Mouse (Mus musculus) hindbrain, embryonic 11.5 days (tissue): Measurements from ENCODE around the gene Mybpc2. TPM values are rescaled to one million over a fixed set of nuclear protein-coding genes. Genes with fewer than 3 reads are reported as not detected.

Source experiments
- ATAC-seq: fragments of 200-750 bp; cut with Nextera tagmentation; 2 replicates; pipeline ENCODE4 v1.8.0; 2017; ENCODE audit warnings: mild to moderate bottlenecking, moderate TSS enrichment, moderate library complexity; ENCODE audit not compliant: low FRiP score
- DNase-seq: peaks from one replicate; pipeline ENCODE4 v3.0.0-alpha.2; 2015; ENCODE audit warnings: low spot score
- H3K27ac ChIP-seq: fragments of 300-500 bp; sonication (generic); 2 replicates; pipeline ENCODE4 v1.5.1; 2014; ENCODE audit warnings: mild to moderate bottlenecking, low read depth, low read length
- H3K27me3 ChIP-seq: fragments of 300-500 bp; sonication (generic); 2 replicates; pipeline ENCODE4 v1.6.1; 2014; ENCODE audit warnings: mild to moderate bottlenecking, low read length, moderate library complexity, mixed read lengths; ENCODE audit not compliant: control insufficient read depth, insufficient read depth
- H3K36me3 ChIP-seq: fragments of 300-500 bp; sonication (generic); 2 replicates; pipeline ENCODE4 v1.6.1; 2014; ENCODE audit warnings: mild to moderate bottlenecking, low read length, moderate library complexity, mixed read lengths; ENCODE audit not compliant: control insufficient read depth, insufficient read depth
- H3K4me1 ChIP-seq: fragments of 300-500 bp; sonication (generic); replicated peaks from 2 replicates; pipeline ENCODE4 v1.6.1; 2014; ENCODE audit warnings: low read length, mixed read lengths; ENCODE audit not compliant: control insufficient read depth, insufficient read depth
- H3K4me2 ChIP-seq: fragments of 300-500 bp; sonication (generic); replicated peaks from 2 replicates; pipeline ENCODE4 v1.6.1; 2014; ENCODE audit warnings: mild to moderate bottlenecking, low read depth, low read length
- H3K4me3 ChIP-seq: fragments of 300-500 bp; sonication (generic); 2 replicates; pipeline ENCODE4 v1.5.1; 2014; ENCODE audit warnings: low read depth, low read length
- H3K9ac ChIP-seq: fragments of 300-500 bp; sonication (generic); 2 replicates; pipeline ENCODE4 v1.6.1; 2014; ENCODE audit warnings: low read depth, low read length
- H3K9me3 ChIP-seq: fragments of 300-500 bp; sonication (generic); 2 replicates; pipeline ENCODE4 v1.6.1; 2016; ENCODE audit warnings: low read length; ENCODE audit not compliant: control insufficient read depth
- WGBS: fragments of 180-500 bp; shearing (Covaris S2); extraction: QIAGEN DNeasy Blood & Tissue Kit; methylation state at CpG from one replicate; pipeline ENCODE4 v1.1.7; 2014; 5-methylcytosine and 5-hydroxymethylcytosine counted together
- polyA plus RNA-seq: library from polyadenylated mRNA; unstranded; fragments of >200 nt; fragmentation: Nextera tagmentation; extraction: Ambion mirVana; gene quantifications from 2 replicates; pipeline ENCODE4 v1.2.1, GENCODE M21; 2014

Mybpc2 gene
- polyA plus RNA-seq, 1 experiment from 2014 or later, result 0.19 TPM

DNA sequence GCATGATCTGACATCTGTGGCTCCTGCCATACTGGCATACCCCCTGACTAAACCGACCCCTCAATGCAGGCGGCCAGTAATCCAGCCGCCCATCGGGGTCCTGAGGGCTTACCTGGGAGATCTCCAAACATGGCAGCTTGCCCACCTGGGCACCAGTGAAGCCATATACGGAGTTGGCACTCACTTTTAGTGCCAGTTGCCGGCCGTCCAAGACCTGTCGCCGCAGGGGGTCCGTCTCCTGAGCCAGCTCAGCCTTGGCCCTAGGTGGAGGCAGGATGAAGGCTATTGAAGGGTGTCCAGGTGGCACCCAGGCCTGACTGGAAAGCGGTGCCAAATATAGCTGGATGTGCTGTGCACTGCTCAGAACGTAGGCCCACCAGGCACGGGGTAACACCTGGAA, 13.0 kb upstream of the Mybpc2 start:
- H3K9ac ChIP-seq, result no peak overlapping the region
- 94% methylated on average over 13 of the region's 13 CpGs for WGBS

DNA sequence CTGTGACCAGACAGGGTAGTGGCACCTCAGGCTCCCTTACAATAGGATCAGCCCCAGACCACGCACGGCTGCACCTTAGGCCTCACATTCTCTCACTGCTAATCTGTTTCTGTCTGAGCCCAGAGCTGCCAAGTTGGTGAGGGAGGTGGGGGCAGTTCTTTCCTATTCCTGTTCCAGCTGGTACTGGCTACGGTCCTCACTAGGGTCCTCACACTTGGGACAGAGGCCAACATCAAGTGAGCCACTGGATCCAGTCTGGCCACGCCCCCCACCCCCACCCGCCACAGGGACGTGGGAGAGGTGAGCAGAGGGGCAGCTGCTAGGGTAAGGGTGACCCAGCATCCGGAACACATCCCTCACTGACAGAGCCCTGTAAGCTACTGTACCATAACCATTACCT, 12.6 kb upstream of the Mybpc2 start:
- no peak overlapping the region for H3K4me2 ChIP-seq
- H3K27ac ChIP-seq, result no peak overlapping the region
- 91% methylated on average over 7 of the region's 7 CpGs for whole genome bisulfite sequencing
- H3K9me3 ChIP-seq, result no peaks in the 10 kb centered on the region
- H3K9ac ChIP-seq, result no peak overlapping the region
- H3K36me3 ChIP-seq, result peaks cover 10% of the 10 kb centered on the region; the same call in 1 of the 2 replicates
- no peaks in the 10 kb centered on the region for H3K27me3 ChIP-seq
- no peak for DNase-seq
- H3K4me3 ChIP-seq, result no peak overlapping the region
- no peak for ATAC-seq
- no peaks in the 10 kb centered on the region for H3K4me1 ChIP-seq

More for the DNA sequence above, 13.0 kb upstream of the Mybpc2 start:
- no peaks in the 10 kb centered on the region for H3K27me3 ChIP-seq
- no peak overlapping the region for H3K4me2 ChIP-seq
- H3K36me3 ChIP-seq, result peaks cover 10% of the 10 kb centered on the region; the same call in 1 of the 2 replicates
- DNase-seq (no peak), ATAC-seq (no peak)
- H3K4me3 ChIP-seq, result no peak overlapping the region
- no peaks in the 10 kb centered on the region for H3K4me1 ChIP-seq
- H3K27ac ChIP-seq, result no peak overlapping the region
- H3K9me3 ChIP-seq, result no peaks in the 10 kb centered on the region

DNA sequence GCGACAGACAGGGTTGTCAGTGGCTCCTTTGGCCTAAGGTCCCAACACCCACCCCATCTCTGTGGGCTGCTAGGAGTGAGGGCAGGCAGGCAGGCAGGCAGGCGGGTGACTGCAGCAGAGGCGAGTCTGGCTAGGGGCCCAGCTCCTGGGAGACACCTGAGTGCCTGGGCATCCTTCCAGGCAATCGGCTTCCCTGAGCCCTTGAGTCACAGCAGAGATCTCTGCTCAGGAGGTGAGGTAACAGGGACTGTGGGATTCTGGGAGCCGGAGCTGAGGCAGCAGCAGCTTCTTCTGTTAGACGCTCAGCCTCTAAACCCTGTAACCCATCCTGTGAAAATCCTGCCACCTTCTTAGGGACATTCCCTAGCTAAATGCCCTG, 12.1 kb upstream of the Mybpc2 start:
- ATAC-seq (no peak), DNase-seq (no peak)
- H3K9ac ChIP-seq, result no peak overlapping the region
- H3K36me3 ChIP-seq, result peaks cover 10% of the 10 kb centered on the region; the same call in 1 of the 2 replicates
- WGBS, result 94% methylated on average over 6 of the region's 6 CpGs
- no peaks in the 10 kb centered on the region for H3K9me3 ChIP-seq
- H3K4me2 ChIP-seq, result no peak overlapping the region
- no peaks in the 10 kb centered on the region for H3K27me3 ChIP-seq
- no peak overlapping the region for H3K27ac ChIP-seq
- no peaks in the 10 kb centered on the region for H3K4me1 ChIP-seq
- no peak overlapping the region for H3K4me3 ChIP-seq

DNA sequence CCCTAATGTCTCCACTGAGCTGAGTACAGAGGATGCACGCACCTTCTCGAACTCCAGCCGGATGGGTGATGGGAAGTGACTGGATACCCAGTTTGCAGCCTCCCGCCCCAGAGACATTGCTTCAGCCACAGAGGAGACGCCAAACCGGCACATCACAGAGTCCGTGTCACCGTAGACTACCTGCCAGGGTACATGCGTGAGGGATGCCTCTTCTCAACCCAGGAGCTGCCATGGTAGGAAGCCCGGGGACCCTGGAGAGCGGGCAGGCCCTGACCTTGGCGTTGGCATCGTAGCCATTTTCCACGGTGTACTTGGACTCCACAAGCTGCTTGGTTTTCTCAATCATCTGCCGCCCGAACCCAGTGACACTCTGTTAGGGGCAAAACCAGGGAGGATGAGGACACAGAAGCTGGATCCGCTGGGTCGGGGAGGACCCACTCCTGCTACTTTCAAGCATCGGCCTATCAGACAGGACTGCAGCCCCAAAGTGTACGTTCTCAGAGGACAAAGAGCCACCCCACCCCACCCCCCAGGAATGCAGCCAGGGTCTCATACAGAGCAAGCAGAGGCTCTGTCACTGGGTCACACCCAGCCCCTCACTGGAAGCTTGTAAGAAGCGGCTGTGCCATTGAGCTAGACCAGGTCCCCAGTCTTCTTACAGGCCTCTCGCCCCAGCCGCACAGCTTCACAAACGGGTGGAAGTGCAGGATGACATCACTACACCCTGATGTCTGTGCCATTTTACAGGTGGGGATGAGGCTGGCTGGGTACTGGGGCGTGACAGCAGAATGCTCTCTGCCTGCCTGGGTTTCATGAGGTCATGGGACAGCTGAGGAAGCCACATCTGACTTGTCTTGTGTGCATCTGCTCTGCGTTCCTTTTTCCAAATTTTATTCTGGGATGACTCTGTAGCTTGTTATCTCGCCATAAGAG, 11.5 kb upstream of the Mybpc2 start:
- no peak overlapping the region for H3K4me2 ChIP-seq
- no peak overlapping the region for H3K9ac ChIP-seq
- H3K36me3 ChIP-seq, result peaks cover 10% of the 10 kb centered on the region; the same call in 1 of the 2 replicates
- H3K27ac ChIP-seq, result no peak overlapping the region
- H3K9me3 ChIP-seq, result no peaks in the 10 kb centered on the region
- H3K4me1 ChIP-seq, result no peaks in the 10 kb centered on the region
- DNase-seq (no peak), ATAC-seq (no peak)
- no peak overlapping the region for H3K4me3 ChIP-seq
- WGBS, result 93% methylated on average over 27 of the region's 27 CpGs
- H3K27me3 ChIP-seq, result 0 out of 2 replicates have a peak, but pooled peaks cover 3% of the 10 kb centered on the region

DNA sequence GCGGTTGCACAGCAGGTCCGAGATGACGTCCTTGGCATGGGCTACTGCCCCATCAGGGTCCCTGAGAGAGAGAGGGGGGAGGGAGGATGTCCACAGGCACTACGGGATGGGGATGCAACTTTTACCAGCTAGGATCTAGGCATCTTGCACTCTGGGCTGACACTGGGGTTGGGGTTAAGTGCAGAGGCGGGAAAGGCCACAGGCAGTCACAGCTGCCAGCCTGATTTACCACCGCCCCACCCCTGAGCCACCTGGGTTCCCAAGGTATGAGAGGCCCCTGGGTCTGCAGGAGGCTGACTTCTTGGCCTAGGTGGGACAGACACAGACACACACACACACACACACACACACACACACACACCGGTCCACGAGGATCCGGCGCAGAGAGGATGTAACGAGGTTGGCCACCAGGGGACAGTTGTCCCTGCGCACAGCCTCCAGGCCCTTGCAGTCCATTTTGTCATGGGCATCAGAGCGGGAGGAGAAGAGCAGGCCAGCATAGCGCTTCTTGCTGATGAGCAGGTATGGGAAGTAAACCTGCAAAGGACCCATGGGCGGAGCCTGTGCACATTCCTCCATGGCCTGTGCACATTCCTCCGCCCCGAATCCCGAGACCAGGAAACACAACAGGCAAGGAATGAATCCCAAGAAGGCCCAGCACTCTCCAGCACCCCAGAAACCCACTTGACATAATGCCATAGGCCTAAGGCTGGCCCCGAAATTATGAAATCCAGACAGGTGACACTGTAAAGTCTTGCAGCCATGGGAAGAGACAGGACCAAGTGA, 10.4 kb upstream of the Mybpc2 start:
- Histone ChIP-seq H3K27ac (no peak overlapping the region), H3K4me2 (no peak overlapping the region), H3K4me1 (no peaks in the 10 kb centered on the region), H3K9me3 (no peaks in the 10 kb centered on the region), H3K9ac (no peak overlapping the region), H3K4me3 (no peak overlapping the region), H3K36me3 (peaks cover 7% of the 10 kb centered on the region; the same call in 1 of the 2 replicates), H3K27me3 (0 out of 2 replicates have a peak, but pooled peaks cover 3% of the 10 kb centered on the region)
- no peak for DNase-seq
- WGBS, result 90% methylated on average over 19 of the region's 19 CpGs
- no peak for ATAC-seq

DNA sequence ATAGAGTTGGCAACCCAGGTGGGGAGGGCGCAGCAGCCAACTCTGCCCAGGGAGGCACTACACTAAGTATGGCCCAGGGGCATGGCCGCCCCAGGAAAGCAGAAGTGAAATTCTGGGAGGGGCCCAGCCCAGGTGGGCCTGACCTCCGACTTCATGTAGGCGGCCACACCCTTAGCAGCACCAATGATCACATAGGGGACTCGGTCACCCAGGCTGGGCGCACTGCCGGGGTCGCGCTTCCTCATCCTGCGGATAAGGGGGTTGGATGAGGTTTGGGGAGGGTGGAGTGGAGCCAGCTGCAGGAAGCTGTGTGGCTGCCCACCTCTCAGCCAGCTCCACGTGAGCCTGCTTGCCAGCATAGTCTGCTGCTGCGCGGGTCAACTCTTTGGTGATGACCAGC, 9.8 kb upstream of the Mybpc2 start:
- ATAC-seq (no peak), DNase-seq (no peak)
- Histone ChIP-seq H3K9ac (no peak overlapping the region), H3K4me1 (no peaks in the 10 kb centered on the region), H3K36me3 (0 out of 2 replicates have a peak, but pooled peaks cover 7% of the 10 kb centered on the region), H3K9me3 (no peaks in the 10 kb centered on the region), H3K4me3 (no peak overlapping the region), H3K27me3 (peaks cover 3% of the 10 kb centered on the region; the same call in 1 of the 2 replicates), H3K27ac (no peak overlapping the region), H3K4me2 (no peak overlapping the region)
- 93% methylated on average over 13 of the region's 13 CpGs for WGBS

DNA sequence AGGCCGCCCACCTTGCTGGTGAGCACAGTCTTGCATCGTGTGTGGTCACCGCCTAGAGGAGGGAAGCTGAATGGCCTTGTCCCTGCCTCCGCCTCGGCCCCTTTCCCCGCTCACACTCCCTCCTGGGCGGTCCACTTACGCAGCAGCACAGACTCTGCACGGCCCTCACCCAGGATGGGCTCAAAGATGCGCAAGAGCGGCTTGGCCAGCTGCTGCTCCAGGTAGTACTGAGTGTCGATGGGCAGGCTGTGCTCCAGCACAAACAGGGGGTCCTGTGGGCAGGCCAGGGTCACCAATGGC, 9.2 kb upstream of the Mybpc2 start:
- Histone ChIP-seq H3K27me3 (peaks cover 3% of the 10 kb centered on the region; the same call in 1 of the 2 replicates), H3K9me3 (no peaks in the 10 kb centered on the region), H3K4me2 (no peak overlapping the region), H3K36me3 (0 out of 2 replicates have a peak, but pooled peaks cover 7% of the 10 kb centered on the region), H3K27ac (no peak overlapping the region), H3K4me3 (no peak overlapping the region), H3K9ac (no peak overlapping the region), H3K4me1 (no peaks in the 10 kb centered on the region)
- DNase-seq (no peak), ATAC-seq (no peak)
- WGBS, result 69% methylated on average over 11 of the region's 12 CpGs

DNA sequence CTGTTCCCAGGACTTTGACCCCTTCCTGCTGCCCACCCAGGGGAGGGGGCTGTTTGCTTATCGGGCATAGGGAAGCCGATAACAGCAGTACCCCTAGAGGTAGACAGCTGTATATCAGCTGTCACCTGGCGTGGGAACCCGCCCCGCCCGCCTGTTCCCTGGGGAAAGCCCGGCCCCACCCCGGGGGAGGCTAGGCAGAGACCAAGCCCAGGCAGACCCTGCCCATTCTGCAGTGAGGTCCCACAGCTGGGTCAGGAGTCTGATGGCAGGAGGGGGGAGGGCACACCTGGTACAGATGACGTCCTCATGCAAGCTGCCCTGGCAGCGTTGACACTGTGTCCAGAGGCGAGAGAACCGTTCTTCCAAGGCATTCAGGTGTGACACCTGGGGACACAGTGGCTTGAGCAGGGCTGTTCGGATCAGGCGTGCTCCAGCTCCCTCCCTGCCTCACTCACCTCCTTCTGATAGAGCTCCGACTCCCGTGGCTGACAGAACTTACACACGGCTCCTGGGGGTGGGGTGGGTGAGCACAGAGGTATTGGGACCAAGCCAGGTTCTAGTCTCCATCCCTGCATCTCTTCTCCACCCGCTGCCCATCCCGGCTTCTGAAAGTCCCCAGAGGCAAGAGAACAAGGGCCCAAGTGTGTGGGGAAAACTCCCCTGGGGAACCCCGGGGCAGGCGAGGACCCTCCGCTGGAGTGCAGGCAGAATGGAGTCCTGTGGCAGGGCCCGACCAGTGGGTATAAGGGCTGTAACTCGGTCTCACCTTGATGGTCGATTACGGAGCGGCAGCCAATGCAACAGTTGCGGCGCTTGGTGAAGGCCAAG, 8.7 kb upstream of the Mybpc2 start:
- H3K9ac ChIP-seq, result no peak overlapping the region
- no peak overlapping the region for H3K27ac ChIP-seq
- H3K4me3 ChIP-seq, result no peak overlapping the region
- no peak overlapping the region for H3K4me2 ChIP-seq
- 0 out of 2 replicates have a peak, but pooled peaks cover 7% of the 10 kb centered on the region for H3K36me3 ChIP-seq
- DNase-seq (no peak), ATAC-seq (no peak)
- H3K27me3 ChIP-seq, result peaks cover 3% of the 10 kb centered on the region; the same call in 1 of the 2 replicates
- no peaks in the 10 kb centered on the region; the same call in 1 of the 2 replicates for H3K4me1 ChIP-seq
- WGBS, result 88% methylated on average over 29 of the region's 29 CpGs
- no peaks in the 10 kb centered on the region for H3K9me3 ChIP-seq
